Mouse (Mus musculus) cerebellum, adult 11 months (tissue): ENCODE data around the gene Scube2.

ENCODE experiments used
- DNase-seq: peaks from one replicate; pipeline ENCODE4 v3.0.0; 2022

Gene Scube2

DNA sequence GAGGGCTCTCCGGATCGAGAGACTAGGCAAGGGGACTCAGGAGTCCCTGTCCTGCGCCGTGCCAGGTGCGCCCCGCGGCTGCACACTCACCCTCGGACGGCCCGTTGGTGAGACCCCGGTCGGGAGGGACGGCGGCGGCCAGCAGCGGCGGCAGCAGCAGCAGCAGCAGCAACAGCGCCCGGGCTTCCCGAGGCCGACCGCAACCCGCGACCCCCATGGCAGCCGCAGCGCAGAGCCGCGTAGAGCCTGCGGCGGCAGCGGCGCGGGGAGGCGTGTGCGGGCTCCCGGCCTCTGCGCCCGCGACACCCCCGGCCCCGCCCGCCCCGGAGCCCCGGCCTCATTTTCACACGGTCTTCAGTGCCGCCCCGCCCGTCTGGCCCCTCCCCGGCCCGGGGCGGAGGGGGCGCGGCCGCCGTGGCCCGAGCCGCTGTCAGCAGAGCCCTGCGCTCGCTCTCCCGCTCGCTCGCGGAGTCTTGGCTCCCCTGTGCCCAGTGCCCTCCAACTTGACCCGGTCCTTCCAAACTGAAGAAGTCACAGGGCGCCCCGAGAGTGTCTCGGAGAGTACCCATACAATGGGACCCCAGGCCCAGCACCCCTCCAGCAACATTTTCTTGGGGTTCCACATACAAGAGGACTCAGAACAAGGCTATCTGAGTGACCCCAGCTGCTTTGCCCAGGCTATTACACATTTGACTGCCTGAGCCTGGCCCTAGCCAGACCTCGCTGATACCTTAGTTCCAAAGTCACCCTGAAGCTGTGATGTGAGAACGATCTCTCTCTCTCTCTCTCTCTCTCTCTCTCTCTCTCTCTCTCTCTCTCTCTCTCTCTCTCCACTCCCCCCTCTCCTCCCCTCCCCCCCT, at the start of gene Scube2:
Gene Scube2, minus strand, starts transcription at position 310 of the 860 bp plus-strand sequence.
- no peak for DNase-seq

DNA sequence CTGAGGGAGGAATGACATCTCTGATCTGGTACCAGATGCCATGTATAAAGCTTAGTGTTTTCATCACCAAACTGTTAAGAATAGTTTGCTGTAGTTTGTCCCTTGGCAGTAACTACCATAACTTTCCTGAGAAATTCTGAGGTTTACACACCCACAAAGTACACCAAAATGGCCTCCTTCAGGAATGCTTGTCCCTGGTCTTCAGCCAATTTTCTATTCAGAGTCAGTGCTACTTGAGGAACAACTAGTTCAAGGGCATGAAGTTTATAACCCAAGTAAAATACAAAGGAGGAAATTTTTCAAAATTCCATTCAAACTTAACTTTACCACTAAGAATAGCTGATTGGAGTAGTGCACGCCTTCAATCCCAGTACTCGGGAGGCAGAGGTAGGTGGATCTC, 40.7 kb upstream of the Scube2 start:
- no peak for DNase-seq

GRCm38 (mm10) chr7:109900921-109901320, 35.4 kb upstream of the Scube2 start:
- DNase-seq, result no peak

DNA sequence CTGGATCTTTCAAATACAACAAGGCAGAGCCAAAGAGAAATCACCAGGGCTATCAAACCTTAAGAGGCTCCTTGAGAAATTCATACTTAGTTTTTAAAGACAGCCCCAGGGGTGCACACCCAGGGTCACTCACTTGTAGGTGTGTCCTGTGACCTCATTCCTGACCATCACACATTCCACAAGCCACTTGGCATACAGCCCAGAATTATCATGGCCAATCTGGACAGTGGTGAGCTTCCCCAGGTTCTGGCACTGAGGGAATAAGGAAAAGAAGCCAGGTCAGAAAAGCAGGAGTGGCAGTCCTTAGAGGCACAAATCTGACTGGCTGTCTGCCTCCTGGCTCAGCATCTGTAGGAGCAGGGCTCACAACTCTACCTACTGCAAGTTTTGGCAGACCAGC, 33.4 kb upstream of the Scube2 start:
- DNase-seq, result no peak

DNA sequence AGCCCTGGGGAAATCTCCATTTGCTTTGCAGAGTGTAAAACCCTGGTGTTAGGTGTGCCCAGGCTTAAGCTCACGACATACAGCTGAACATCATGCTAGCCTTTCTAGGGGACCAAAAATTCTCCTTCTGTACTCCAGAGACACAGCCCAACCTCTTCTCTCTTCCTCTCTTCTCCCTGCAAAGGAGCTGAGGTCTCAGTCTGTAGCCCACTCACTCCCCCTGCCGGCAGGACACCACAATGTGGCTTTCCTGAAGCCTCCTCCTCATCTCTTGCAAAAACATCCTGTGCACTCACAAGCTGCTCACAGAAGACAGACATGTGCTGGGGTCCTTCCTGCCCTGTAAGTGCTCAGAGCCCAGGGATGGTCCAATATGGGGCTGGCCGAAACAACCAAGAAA, 27.1 kb upstream of the Scube2 start:
- DNase-seq, result peak; percentile 57

DNA sequence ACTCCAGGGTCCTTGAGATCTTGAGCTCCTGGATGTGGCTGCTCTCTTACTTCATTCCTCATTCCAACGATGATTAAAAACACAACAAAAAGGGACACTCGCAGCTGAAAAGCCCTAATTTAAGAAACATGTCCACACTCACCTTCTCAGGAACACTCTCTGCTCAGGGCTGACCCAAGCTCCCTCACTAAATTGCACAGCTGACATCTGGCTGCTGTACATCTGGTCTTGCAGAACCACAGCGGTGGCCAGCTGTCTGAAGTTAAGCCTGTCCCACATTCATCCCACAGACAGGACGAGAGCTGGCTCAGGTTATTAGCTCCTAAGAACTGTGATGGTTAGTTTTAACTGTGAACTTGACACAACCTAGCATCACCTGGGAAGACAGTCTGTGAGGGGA, 26.3 kb upstream of the Scube2 start:
- DNase-seq, result no peak

- peak; percentile 36 for DNase-seq
Observed at GRCm38 (mm10) chr7:109890256-109890655, 24.8 kb upstream of the Scube2 start.

DNA sequence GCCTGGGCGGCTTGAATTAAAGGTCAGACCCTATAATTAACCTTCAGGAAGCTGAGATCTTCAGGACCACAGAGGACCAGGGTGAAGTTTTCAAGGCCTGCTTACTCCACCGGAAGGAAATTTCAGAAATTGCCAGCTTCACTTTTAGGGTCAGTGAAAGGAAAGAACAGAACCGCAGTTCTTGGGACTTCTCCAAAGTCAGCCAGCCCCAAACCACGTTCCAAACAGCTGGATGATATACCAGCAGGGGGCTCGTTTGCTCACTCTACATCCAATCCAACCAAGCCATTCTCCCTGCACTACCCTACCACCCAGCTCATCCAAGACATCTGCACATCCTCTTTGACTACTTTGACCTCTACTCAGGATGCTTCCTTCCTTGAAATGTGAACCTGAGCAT, 23.8 kb upstream of the Scube2 start:
- no peak for DNase-seq

DNA sequence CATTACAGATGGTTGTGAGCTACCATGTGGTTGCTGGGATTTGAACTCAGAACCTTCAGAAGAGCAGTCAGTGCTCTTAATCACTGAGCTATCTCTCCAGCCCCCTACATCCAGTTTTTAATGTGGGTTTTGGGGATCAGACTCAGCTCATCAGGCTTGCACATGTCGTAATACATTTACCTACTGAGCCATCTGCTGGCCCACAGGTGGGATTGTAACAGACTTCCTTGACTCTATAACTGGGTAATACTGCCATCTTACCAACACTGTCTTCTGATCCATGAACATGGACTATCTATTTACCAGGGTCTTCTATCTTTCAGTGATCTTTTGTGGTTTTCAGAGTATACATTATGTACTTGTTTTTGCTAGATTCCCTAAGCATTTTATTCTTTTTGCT, 20.8 kb upstream of the Scube2 start:
- DNase-seq, result no peak

GRCm38 (mm10) chr7:109882574-109882973, 17.1 kb upstream of the Scube2 start:
- no peak for DNase-seq

- no peak for DNase-seq
Observed at GRCm38 (mm10) chr7:109881561-109882099, 16.2 kb upstream of the Scube2 start.

GRCm38 (mm10) chr7:109879158-109879557, 13.7 kb upstream of the Scube2 start:
- DNase-seq, result no peak

- DNase-seq, result no peak
Observed at GRCm38 (mm10) chr7:109876085-109876484, 10.6 kb upstream of the Scube2 start.

DNA sequence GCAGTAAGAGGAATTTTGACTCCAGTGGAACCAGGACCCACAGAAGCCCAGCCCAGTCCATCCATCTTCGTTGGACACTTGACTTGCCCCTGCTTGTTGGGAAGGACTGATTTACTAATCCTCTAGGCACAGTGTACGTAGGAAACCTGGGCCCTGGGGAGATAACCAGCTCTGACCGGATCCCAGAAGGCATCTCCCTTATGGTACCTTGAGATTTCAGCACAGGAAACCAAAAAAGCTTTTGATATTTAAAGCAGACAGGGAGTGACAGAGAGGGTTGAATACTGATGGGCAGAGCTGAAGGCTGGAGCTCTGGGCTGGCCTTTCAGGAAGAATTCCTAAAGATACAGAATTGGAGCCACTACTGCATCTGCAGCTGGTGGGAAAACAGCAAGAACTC, 10.1 kb upstream of the Scube2 start:
- DNase-seq, result no peak

DNA sequence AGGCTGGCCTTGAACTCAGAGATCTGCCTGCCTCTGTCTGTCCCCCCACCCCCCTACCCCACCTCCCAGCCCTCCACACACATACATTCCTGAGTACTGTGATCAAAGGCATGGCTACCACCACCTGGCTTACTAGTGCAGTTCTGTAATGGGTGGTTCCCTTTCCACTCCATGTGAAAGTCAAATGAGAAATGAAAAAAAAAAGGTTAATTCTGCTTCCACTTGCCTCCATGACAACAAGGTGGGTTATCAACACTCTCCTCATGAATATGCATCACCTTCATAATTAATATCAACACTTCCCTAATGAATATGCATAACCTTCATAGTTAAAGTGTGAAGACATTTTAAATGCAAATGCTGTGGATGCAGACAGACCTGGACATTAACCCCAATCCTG, 9.6 kb upstream of the Scube2 start:
- no peak for DNase-seq

- no peak for DNase-seq
Observed at GRCm38 (mm10) chr7:109873170-109873569, 7.7 kb upstream of the Scube2 start.

DNA sequence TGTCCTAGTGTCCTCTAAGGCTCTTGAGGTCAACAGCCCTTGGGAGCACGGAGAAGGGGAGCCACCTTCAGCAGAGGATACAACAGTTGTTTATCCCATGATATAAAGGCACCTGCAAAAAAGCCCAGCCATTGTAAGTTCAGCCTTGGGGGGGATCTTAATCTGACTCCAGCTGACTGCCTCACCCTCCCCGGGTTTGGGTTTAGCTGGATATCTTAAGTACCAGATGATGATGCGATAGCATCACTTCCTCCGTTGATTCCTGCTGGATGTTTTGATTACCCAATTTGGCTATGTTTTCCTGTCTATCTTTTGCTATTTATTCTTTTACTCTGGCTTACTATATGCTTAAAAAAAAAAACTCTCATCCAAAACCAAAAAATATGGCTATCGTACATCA, 5.8 kb upstream of the Scube2 start:
- DNase-seq, result no peak

DNA sequence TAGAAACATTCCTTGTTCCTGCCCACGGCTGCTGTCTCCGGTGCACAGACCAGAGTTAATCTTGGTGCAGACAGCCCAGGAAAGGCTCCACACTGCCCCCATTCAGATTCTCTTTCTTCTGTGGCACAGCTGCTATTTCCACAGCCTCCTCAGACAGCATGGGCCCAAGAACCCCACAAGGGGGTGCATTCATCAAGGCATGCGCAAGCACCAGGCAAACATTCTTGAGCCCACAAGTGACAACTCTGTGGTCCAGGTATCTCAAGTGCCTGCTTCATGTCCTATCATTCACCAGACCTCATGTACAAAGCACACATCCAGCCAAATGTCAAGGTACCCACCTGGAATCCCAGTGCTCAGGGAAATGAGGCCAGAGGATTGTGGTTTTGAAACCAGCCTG, 3.0 kb upstream of the Scube2 start:
- DNase-seq, result no peak

DNA sequence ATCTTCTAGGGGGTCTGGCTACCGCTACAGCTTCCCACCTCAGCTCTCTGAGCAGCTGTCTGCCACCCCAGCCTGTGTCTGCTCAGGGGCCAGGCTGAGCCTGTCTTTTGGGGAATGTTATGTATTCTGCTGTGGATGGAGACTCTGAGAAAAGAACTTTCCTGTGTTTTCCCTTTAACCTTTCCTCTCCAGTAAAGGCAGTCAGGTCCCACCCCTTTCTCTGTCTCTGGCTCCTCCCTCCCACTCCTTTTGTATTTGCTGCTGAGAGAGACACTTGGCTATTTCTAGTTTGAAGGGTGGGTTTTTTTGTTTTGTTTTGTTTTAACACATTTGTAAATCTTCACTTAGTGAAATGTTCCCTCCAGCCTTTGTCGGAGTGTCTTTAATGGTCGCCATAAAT, 1.2 kb upstream of the Scube2 start:
- no peak for DNase-seq

DNA sequence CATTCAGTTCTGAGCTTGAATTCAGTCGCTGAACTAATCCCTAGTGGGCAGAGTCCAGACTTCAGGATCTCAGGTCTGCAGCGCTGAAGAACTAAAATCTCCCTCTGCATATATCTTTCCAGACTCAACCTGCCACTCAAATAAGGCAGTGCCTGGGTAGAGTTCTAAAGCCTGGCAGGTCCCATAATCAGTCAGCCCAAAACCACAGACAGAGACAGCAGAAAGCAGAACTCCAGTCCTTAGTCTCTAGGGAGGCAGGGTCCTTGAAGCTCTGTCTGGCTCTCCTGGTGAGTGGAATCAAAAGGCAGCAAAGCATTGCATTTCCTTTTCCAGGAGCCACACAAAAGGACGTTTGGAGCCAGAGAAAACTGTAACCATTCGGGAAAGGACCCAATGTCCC, 1.9 kb downstream of the Scube2 start:
- no peak for DNase-seq

- DNase-seq, result no peak
Observed at GRCm38 (mm10) chr7:109860162-109860561, 5.3 kb downstream of the Scube2 start.

DNA sequence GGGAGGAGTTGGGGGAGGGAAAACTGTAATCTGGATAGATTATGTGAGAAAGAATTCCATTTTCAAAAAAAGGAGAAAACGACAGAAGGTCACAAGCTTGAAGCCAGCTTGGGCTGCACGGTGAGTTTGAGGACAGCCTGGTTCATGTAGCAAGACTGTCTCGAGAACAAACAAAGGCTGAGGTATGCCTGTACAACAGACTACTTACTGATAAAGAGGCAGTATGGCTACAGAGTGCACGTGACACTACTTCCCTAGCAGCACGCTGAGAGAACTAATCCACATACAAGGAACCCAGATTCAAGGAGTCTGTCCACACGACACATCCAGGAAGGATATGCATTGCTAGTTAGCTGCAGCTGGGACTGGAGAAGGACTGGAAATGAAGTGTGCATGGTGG, 6.1 kb downstream of the Scube2 start:
- DNase-seq, result no peak

DNA sequence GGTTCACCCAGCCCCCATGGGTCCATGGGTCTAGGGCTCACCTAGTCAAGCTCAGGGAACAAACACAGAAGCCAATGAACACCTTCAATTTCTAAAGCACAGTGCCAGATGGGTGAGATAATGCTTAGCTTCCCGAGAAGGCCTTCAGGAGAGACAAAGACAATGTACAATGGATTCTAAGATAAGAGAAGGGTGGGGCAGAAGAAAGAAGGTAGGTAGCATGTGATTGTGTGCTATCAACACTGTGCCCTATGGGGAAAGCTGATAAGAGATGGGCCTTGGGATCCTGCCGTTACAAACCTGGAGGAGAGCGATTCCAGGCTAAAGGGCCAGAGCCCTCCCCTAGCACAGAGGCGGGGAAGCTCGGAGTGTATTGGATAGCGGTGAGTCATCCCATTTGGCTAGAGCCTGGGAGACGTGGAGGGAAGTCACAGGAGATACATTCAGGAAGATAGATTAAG, 12.7 kb downstream of the Scube2 start:
- DNase-seq, result peak; percentile 19

DNA sequence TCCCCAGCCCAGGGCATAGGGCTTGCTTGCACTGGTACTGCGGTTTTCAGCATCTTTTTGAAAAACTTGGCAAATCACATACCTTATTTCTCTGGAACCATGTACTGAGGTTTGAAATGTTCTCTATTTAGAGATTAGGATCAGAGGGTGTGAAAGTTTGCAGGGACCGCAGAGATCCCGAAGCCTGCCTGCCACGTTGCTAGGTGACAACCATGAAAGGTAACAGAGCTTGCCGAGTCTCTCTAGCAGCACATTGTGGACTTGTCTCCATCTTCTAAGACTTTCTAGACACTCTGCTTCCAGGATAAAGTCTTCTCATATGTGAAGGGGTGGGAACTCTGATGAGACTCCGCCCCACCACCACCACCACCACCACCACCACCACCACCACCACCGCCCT, 13.5 kb downstream of the Scube2 start:
- no peak for DNase-seq

- no peak for DNase-seq
Observed at GRCm38 (mm10) chr7:109850531-109850930, 14.9 kb downstream of the Scube2 start.
